Mouse (Mus musculus) embryonic fibroblast, embryonic 13.5 days (primary cell): ENCODE measurements around the gene Pagr1a.

ENCODE experiments used
- CTCF ChIP-seq: IDR thresholded peaks from 2 replicates; pipeline ENCODE4 v1.5.1; 2011; ENCODE audit warnings: mild to moderate bottlenecking, control low read depth, low read length, moderate library complexity, borderline replicate concordance; ENCODE audit not compliant: insufficient read depth
- POLR2A ChIP-seq: IDR thresholded peaks from 2 replicates; pipeline ENCODE4 v1.6.1; 2011; ENCODE audit warnings: low read depth, mild to moderate bottlenecking, control low read depth, low read length, moderate library complexity

DNA sequence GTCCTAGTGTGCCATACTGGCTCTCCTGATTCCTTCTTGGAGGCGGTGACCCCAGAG, 41.4 kb downstream of the Pagr1a start, which contains the start of gene Cdipt:
- no peak for TF ChIP-seq CTCF
- TF ChIP-seq POLR2A = no peak; the same call in 1 of the 2 replicates
